Mouse (Mus musculus): ENCODE measurements around the gene Bend6. TPM values are rescaled to one million over a fixed set of nuclear protein-coding genes. Genes with fewer than 3 reads are reported as not detected.
"Not testable (repeated sequence)": the region's sequence is repeated elsewhere in the genome, so short reads cannot be mapped to it uniquely, and the experiment has no call there.

The Bend6 gene
- polyA plus RNA-seq, 2 experiments from 2014 or later: 2.2 to 6.0 TPM

DNA sequence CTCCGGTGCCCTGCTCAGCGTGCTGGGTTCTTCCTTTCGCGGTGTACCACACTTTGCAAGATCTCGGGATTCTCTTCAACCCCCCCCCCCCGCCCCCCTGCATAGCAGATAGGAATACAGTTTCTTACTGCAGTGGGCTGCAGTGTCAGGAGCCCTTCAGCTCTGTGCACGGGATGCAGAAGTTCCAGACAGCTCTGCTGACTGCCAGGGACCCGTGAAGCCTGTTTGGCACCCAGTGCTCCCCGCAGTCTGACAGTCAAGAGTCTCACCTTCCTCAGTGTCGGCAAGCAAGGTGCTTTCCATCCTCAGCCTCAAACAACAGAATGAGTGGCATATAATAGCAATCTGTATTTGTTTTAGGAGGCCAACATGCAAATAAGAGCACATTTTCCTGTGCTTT is 1.4 kb downstream of the Bend6 start:
- no peak for ATAC-seq

DNA sequence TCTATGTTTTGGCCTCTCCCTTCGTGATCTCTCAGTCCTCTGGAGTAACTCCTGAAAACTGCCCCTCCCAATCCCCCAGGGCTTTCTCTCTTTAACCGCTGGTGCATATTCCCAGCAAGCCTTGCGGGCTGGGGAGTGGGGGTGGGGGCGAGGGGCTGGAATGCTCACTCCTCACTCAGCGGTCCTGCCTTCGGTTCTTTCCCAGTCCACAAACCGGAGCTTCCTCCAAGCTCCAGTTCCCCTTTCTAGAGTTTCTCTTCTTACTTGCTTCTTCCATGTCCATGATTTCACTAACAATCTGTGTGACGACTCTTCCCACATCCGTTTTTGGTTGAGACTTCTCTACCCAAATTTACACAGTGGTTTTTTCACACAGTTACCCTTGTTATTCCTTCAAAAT is 4.0 kb downstream of the Bend6 start:
- no peak for ATAC-seq

DNA sequence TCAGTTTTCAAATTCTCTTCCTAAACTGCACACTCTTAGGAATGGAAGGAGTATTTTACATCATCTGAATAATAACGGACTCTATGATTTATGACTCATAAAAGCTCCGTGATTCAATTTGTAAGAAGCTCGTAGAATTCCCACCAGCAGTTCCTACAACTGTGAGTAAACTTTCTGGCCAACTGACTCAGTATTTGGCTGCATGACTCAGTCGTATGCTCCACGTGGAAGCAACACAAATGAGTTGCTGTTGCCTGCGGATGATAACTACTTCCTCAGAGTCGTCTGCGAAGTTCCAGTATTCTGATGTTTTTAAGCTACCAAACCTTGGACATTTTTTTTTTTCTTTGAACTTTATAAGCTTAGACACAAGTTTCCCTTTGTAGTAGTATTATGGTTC is 7.4 kb downstream of the Bend6 start:
- no peak for ATAC-seq

DNA sequence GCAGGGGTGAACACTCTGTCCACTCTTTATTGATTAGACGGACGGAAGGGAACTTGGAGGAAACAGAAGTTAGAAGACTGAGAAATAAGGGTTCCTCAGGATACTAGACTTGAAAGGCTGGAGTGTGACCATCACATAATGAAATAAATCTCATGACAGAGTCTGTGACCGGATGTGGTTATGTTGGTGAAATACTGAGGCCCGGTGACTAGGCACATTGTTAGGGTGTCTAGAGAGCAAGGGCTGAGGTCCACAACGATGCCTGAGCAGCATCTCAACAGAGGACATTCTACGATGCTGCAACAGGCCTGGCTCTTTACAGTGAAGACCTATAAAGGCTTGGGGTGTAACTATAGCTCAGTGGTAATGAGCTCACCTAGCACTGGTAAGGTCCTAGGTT is 9.2 kb downstream of the Bend6 start:
- ATAC-seq: no peak

DNA sequence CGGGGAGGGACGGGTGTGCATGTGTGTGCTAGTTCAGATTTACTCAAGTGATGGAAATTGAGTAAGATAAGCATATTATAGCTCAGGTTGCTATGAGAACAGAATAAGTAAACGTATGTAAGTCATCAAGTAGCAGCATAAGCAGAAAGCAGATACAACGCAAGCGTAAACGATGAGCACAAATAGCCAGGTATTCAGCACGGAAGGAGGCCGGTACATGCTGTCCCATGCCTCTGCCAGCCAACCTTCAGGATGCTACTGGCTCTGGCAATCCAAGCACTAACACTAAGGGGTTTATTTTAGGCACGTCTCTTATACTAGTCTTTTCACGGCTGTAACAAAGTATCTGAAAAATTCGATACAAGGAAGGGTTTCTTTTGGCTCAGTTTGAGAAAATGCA is 10.2 kb downstream of the Bend6 start:
- no peak for ATAC-seq

DNA sequence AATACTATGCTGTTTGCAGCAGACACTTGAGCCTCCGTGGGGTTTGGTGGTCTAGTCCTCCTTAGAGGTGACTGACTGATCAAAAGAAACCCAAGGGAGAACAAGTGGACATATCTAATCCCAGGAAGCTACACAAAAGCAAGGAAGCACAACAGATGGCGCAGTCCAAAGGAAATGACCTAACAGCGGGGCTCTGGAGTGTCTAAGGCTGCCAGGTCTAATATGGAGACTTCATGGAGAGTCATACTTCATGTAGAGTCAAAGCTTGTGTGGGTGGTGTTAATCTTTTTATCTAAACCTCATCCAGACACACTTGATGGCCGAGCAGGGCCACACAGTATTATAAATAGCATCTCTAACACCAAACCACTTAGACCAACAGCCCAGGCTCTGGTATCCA is 10.9 kb downstream of the Bend6 start:
- no peak for ATAC-seq

DNA sequence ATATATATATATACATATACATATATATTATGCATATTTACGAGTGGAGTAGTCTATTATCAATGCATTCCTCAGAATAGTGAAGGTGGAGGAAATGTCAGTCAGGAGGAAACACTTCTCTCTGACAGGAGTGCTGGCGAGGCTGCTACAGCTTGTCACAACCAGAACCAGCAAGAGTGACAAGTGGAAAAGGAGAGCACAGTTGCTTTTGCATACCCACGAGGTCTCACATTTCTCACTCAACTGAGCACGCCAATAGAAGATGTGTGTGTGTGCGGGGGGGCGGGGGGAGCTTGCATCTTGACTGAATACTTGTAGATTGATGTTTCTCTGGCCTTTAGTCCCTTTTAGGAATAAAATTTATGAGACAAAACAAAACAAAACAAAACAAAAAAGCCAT is 11.5 kb downstream of the Bend6 start:
- no peak for ATAC-seq

DNA sequence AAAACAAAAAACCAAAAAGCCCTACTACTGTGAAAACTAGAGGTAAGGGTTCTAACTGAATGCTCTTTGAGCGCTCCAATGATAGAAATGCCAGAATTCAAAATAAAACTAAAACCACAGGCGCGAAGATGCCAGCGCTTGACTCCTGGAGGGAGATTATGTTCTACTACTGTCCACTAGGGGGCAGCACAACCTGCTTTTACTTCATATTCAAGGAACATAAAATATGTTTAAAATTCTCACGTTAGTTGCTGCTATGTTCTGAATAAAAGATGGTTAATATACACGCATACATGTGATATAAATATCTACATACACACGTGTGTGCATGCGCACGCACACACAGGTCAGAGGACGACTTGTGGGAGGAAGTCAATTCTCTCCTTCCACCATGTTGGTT is 14.8 kb downstream of the Bend6 start:
- no peak for ATAC-seq

DNA sequence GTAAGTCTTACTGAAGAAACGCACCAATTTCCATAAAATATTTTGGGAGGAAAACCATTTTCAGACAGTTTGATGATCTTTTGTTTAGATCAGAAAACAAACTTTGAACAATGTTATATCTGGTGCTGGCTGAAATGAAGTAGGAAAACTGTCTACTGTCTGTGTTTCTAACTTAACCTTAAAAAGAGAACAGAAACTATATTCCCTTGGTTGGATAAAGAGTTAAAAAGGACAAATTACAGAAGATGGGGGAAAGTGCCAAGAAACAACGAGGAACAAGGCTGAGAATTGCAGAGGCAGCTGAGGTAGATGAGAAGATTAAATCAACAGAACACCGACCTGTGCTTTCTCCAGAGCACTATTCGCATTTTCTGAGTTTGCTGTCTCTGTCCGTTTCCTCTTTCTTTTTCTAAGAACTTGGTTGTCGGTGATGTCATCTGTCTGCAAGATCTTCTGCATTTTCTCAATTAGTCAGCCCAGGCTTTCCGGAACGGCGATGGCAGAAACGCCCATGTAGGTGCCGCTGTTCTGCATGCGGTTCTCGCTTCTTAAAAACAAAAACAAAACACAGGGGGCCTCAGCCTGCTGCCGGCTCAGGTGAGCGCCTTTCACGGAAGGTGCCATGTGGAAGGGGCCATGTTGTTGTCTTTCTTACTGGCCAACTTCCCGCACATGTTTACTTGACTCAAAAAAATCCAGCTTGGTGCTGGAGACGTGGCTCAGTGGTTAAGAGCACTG is 24.3 kb downstream of the Bend6 start:
- peak; percentile 98 for ATAC-seq

DNA sequence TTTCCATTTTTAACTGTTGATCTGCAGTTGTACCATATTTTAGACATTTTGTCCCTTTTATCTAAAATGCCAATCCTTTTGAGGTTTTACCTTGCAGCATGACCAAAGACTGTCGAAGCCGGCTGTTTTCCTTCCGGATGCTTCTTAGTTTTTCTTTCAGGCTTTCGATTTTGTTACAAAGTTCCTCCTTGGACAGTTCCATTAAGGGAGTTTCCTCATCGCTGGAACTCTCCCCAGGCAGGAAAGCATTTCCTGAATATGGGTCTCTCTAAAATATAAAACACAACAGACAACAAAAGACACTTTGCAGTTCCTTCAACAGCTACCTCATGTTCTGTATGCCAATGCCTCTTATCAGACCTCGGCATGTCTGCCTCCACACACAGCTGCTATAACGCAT is 29.4 kb downstream of the Bend6 start:
- no peak for ATAC-seq

DNA sequence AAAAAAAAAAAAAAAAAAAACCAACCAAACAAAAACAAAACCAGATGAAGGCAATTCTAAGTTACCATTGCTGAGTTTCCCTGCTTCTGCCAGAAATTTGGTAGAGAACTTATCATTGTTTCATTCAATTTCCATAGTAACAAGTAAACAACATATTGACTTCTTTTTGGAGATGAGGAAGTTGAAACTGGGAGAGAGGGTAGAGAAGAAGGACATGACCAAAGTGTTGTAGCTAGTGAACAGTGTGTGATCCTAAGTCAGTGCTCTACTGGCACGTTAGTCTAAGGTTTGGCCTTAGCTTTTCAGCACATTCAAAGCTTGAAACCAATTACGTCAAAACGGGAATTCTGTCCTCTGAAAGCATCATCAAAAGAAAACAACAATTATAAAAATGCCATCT is 31.2 kb downstream of the Bend6 start:
- ATAC-seq: no peak

DNA sequence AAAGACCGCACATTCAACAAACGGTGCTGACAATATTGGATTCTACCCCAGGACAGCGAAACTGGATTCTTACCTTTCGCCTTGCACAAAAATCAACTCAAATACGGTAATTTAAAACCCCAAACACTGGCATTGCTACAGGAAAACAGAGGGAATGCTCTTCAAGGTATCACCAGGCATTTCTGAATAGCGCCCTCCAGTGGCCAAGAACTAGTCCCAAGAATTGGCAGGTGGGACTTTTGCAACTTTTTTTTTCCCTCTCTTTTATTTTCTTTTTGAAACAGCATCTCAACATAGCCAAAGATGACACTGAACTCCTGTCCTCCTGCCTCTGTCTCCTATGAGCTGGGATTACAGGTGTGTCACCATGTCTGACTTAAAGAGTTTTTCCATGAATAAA is 31.9 kb downstream of the Bend6 start:
- ATAC-seq: no peak

DNA sequence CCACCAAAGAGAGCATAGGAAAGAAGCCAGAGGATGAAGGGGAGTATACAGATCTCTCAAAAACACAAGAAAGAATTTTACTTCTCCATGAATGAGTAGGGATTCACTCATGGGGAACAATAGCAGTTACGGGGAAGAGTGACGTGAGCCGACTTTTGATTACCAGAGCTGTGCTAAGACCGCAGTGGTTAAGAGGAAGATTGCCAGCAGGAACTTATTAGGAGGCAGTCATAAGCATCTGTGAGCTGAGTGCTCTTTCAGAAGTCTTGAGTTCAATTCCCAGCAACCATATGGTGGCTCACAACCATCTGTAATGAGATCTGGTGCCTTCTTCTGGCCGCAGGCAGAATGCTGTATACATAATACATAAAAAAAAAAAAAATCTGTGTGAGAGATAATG is 34.1 kb downstream of the Bend6 start:
- no peak for ATAC-seq

DNA sequence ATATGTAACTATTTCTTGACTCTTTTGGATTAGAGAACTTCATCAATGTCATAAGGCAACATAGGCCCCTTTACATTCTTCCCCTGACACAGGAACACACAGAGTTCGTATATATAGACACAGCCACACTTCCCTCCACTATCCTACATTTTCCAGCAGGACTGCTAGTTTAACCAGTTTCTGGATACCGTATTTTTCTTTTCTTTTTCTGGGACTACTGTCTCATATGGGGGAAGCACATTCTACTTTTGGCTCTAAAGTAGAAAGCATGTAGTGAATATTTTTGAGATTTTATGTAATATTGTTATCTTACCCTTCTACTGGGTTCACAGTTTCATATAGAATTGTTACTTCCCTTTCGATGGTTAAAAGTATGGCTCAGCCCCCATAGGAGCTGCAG is 38.2 kb downstream of the Bend6 start:
- ATAC-seq: no peak

DNA sequence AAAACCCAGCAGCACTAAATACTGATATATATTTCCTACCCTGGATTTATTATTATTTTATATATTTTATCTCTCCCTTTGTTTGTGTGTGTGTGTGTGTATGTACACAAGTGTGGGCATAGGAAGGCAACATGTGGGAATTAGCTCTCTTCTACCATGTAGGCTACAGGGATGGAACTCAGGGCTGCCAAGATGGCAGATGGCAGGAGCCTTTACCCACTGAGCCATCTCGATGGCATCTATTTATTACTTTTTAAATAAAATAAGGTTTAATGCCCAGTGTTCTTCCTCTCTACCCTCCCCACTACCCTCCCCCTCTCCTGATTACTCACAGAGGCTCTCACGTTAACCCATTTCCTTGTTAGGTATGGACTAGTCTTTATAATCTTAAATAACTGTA is 38.6 kb downstream of the Bend6 start:
- no peak for ATAC-seq

DNA sequence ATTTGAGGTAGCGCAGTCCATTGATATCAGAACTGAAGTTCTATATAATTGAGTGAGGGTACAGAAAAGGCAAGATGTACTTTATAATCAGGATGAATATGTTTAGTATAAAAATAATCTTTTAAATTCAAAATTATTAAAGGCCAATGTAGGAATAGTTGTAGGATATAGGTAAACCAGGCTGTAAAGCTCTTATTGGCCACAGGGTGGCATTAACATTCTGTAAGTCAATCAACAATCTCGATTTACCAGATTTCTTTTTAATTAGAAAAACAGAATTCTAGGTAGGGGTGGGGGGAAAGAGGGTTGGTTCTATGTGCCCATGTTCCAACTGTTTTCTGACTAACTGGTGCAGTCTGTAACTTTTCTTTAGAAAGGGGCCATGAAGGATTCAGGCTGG is 60.8 kb downstream of the Bend6 start:
- no peak for ATAC-seq

DNA sequence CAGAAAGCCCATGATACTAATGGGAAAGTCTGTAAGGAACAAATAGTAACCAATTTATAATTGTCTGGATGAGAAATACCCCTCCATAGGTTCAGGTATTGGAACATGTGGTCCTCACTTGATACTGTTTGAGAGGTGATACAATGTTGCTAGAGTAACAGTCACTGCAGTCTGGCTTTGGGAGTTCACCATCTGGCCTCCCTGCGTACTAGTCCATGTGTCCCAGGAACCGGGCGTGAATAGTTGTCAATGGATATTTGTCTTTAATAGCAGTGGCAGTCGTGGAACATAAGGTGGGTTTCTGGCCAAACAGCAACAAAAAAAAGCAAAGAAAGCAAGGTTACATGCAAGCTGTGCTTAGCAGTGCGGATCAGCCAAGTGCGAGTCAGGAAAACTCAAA is 63.8 kb downstream of the Bend6 start:
- ATAC-seq: no peak

DNA sequence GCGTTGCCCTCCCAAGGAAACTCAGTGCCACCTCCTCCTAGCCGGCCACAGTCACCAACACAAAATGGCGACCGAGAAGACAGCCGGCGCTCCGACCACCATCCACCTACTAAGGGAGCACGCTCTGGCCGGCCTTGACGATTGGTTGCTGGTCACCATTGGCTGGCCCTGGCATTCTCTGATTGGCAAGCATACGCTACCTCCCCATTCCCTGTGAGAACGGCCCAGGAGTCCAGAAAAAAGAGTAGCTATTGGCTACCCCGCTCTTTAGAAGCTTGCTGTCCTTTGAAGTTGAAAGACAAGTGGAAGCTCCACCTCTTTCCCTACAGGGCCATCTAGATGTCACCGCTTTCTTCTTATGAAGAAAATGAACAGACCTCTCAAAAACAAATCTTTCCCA is 68.7 kb downstream of the Bend6 start:
- not testable (repeated sequence) for ATAC-seq

DNA sequence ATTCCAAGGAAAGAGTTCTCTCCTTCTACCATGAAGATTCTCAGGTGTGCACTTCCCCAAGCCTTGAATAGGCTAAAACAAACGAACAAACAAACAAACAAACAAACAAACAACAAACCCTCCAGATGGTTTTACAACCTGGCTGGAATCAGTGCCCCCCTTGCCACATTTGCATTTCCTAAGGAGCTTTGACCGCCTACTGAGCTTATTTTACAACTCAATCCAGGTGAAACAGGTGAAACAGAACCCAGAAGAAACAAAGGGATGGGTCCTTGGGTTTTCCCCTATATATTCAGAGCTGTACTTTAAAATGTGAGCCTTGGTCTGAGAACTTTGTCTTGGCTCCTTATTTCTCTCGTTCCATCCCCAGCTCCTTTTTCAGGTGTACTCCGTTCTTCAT is 77.0 kb downstream of the Bend6 start:
- ATAC-seq: no peak

DNA sequence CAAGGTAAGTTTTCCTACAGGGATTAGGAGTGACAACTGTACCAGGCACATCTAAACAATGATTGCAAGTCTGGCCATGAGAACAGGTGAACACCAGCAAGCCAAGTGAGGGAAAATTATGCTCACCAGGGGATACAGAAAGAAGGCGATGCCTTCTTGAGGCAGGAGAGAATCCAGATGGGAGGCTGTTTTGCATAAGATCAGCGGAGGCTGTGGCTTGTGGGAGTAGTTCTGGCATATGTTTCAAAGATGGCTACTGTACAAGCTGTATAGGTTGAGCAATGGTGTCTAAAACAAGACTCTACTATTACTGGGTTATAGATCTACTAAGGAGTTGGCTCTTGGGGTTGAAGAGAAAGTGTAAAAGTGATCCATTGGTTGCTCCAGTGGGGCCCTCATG is 89.7 kb downstream of the Bend6 start:
- no peak for ATAC-seq

DNA sequence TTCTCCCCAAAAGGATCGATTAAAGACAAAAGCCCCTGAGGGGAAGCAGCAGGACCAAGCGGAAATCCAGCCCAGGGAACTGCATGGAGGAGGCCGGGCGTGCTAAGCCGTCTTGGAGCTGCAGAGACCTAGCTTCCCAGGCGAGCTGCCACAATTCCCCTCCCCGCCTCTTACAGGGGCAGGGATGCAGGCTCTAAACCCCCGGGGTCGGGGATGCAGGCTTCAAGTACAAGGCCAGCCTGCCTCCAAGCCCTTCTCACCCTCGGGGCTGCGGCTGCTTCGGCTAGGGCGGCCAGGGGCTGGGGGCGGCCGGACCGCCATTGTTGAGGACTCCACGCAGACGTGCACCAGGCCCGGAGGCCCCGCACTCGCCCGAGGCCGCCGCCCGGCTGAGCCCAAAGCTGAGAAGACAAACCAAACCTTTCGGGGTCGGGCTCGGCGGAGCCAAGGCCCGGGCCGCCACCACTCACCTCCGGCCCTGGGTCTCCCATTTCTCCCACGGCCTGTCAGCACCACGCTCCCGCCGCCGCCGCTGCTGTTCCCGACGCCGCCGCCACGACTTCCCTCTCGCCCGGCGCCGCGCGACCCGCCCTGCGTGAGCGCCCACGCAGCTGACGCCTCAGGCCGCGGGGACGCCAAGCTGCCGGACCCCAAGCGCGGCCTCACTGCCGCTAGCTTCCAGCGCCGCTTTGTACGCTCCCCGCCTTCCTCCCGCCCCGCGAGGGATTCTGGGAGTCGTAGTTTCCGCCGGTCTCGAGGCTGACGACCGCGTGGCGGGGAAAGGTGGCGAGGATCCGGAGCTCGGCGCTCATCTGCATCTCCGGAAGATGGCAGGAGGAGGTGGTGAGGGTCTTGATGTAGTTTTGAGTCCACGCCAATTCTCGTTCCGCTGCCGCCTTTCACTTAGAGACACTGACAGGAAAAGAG is 93.5 kb downstream of the Bend6 start, which contains the start of gene Zfp451:
Gene Zfp451, minus strand, starts transcription at position 728 of the 927 bp plus-strand sequence.
- ATAC-seq: peak; percentile 92

DNA sequence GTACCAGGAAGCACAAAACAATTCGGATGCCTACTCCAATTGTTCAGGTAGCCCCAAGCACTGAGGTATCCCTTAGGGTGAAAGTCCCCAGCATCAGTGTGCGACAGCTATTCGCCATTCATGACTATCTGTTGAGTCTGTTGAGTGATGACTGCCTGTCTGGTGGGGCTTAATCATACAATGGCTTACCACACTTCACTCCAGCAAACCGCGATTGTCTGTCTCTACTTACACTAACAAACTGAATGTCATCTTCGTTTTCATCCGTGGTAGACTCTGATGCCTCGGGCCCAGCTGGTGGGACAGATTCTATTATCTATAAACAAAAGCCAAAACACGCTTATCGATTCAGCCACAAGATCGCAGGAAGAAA is 94.1 kb downstream of the Bend6 start:
- no peak for ATAC-seq

DNA sequence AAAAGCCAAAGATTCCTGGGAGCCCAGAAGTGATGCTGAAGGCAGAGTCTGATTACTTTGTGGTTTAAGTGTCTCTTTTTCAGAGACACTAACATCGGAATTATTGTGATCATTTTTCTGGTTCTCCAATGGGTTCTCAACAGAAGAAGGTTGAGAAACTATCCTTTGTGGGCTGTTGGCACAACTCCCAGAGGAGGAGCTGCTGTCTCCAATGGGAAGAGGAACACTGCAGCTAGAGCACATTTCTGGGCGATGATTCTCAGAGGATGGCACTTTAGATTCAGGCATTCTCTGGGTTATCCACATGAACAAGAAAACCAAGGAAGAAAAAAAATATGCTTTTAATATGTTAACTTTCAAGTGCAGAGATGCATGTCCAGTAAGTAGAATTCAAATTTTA is 104.3 kb downstream of the Bend6 start:
- no peak for ATAC-seq
